Comparison of ENCODE assay signal across 12 mouse cellular contexts in genomic region chr2:152947098-152947497, GRCm38 (mm10). TPM values are rescaled to one million over a fixed set of nuclear protein-coding genes. Genes with fewer than 3 reads are reported as not detected.
DNase-seq lines count a peak whose midpoint lies in the region; ATAC-seq and TF ChIP-seq lines count a peak whose summit lies in the region.
"Had no signal": no experiment of that assay in that cellular context is flagged by ENCODE, and none has a peak within 500 bp of the region (broad histone marks: within the 10 kb centered on the region; RNA-seq: fewer than 3 reads in every experiment).

No protein-coding gene starts in this region.

- H3K9me3 ChIP-seq in forebrain, embryonic 16.5 days (ENCODE audit: control insufficient read depth, low read length) = no peaks in the 10 kb centered on the region
- no peaks in the 10 kb centered on the region for H3K9me3 ChIP-seq in forebrain, embryonic 11.5 days (ENCODE audit: control insufficient read depth, low read length)
- H3K9me3 ChIP-seq in lung, embryonic 14.5 days (ENCODE audit: low read depth, low read length) = no peaks in the 10 kb centered on the region
- no peaks in the 10 kb centered on the region for H3K9me3 ChIP-seq in lung, postnatal 0 days (ENCODE audit: low read length)
- H3K9me3 ChIP-seq in liver, postnatal 0 days (ENCODE audit: low read length) = no peaks in the 10 kb centered on the region
- H3K9me3 ChIP-seq: G1E; liver, embryonic 13.5 days had no signal

- TF ChIP-seq CTCF in lung, embryonic 14.5 days (IDR thresholded peaks at IDR 0.05; ENCODE audit: low read depth) = no peak
- TF ChIP-seq CTCF in lung, adult 2 months (IDR thresholded peaks at IDR 0.05; ENCODE audit: insufficient read depth, low read length) = no peak
- no peak for TF ChIP-seq CTCF in lung, postnatal 0 days (IDR thresholded peaks at IDR 0.05)
- no peak for TF ChIP-seq CTCF in liver, postnatal 0 days (IDR thresholded peaks at IDR 0.05; ENCODE audit: low read depth)

- H3K4me1 ChIP-seq in forebrain, embryonic 16.5 days (replicated peaks; ENCODE audit: control insufficient read depth, insufficient read depth, low read length) = peaks cover 28% of the 10 kb centered on the region
- peaks cover 5% of the 10 kb centered on the region; the same call in 1 of the 2 replicates for H3K4me1 ChIP-seq in forebrain, embryonic 11.5 days (replicated peaks; ENCODE audit: control insufficient read depth, insufficient read depth, low read length)
- no peaks in the 10 kb centered on the region for H3K4me1 ChIP-seq in lung, embryonic 14.5 days (ENCODE audit: insufficient read depth)
- no peaks in the 10 kb centered on the region for H3K4me1 ChIP-seq in lung, adult 2 months (ENCODE audit: control insufficient read depth, insufficient read depth, low read length)
- peaks cover 5% of the 10 kb centered on the region; the same call in 1 of the 2 replicates for H3K4me1 ChIP-seq in lung, postnatal 0 days (ENCODE audit: insufficient read depth, low read depth, low read length)
- no peaks in the 10 kb centered on the region for H3K4me1 ChIP-seq in liver, postnatal 0 days (ENCODE audit: insufficient read depth)

- H3K36me3 ChIP-seq in forebrain, embryonic 16.5 days (ENCODE audit: control insufficient read depth, insufficient read depth) = no peaks in the 10 kb centered on the region
- no peaks in the 10 kb centered on the region for H3K36me3 ChIP-seq in forebrain, embryonic 11.5 days (ENCODE audit: control insufficient read depth, insufficient read depth, low read length)
- H3K36me3 ChIP-seq in lung, embryonic 14.5 days (ENCODE audit: insufficient read depth) = no peaks in the 10 kb centered on the region
- no peaks in the 10 kb centered on the region for H3K36me3 ChIP-seq in lung, postnatal 0 days (ENCODE audit: insufficient read depth, low read length)
- no peaks in the 10 kb centered on the region for H3K36me3 ChIP-seq in liver, postnatal 0 days (replicated peaks; ENCODE audit: insufficient read depth, low read length)
- H3K36me3 ChIP-seq: G1E; liver, embryonic 13.5 days had no signal

- H3K4me3 ChIP-seq in forebrain, embryonic 16.5 days (replicated peaks; ENCODE audit: low read length) = no peak overlapping the region
- no peak overlapping the region for H3K4me3 ChIP-seq in forebrain, embryonic 11.5 days (ENCODE audit: low read depth, low read length)
- H3K4me3 ChIP-seq in lung, embryonic 14.5 days (ENCODE audit: low read depth, low read length) = no peak overlapping the region
- no peak overlapping the region for H3K4me3 ChIP-seq in lung, adult 2 months (replicated peaks; ENCODE audit: extremely low read depth, low read depth, low read length)
- no peak overlapping the region for H3K4me3 ChIP-seq in lung, postnatal 0 days (ENCODE audit: low read depth, low read length)
- H3K4me3 ChIP-seq in liver, postnatal 0 days (ENCODE audit: low read depth, low read length) = no peak overlapping the region
- H3K4me3 ChIP-seq: liver, embryonic 13.5 days had no signal

- TF ChIP-seq POLR2A in lung, adult 2 months (IDR thresholded peaks at IDR 0.05; ENCODE audit: borderline replicate concordance, extremely low read depth, low read depth, low read length) = no peak

- H3K4me2 ChIP-seq in forebrain, embryonic 16.5 days (ENCODE audit: low read length) = no peak overlapping the region
- H3K4me2 ChIP-seq in forebrain, embryonic 11.5 days (ENCODE audit: low read depth, low read length, severe bottlenecking) = no peak overlapping the region
- no peak overlapping the region for H3K4me2 ChIP-seq in lung, embryonic 14.5 days
- no peak overlapping the region for H3K4me2 ChIP-seq in lung, postnatal 0 days (replicated peaks; ENCODE audit: low read depth, low read length)
- no peak overlapping the region for H3K4me2 ChIP-seq in liver, postnatal 0 days (ENCODE audit: low read depth, low read length)
- H3K4me2 ChIP-seq: liver, embryonic 13.5 days had no signal

- WGBS in forebrain, embryonic 16.5 days = 49% methylated on average over 7 of the region's 7 CpGs
- WGBS in forebrain, embryonic 11.5 days = 72% methylated on average over 7 of the region's 7 CpGs
- WGBS in lung, embryonic 14.5 days = 23% methylated on average over 7 of the region's 7 CpGs
- WGBS in lung, adult 2 months = 27% methylated on average over 7 of the region's 7 CpGs
- WGBS in lung, postnatal 0 days = 30% methylated on average over 7 of the region's 7 CpGs
- 62% methylated on average over 7 of the region's 7 CpGs for WGBS in liver, postnatal 0 days (ENCODE audit: insufficient replicate concordance)

- no peak for TF ChIP-seq EP300 in lung, postnatal 0 days (IDR thresholded peaks at IDR 0.05)
- no peak for TF ChIP-seq EP300 in liver, postnatal 0 days (IDR thresholded peaks at IDR 0.05; ENCODE audit: low read depth)

- H3K9ac ChIP-seq in forebrain, embryonic 16.5 days (replicated peaks; ENCODE audit: low read depth, low read length) = no peak overlapping the region
- no peak overlapping the region for H3K9ac ChIP-seq in forebrain, embryonic 11.5 days (ENCODE audit: low read length)
- no peak overlapping the region for H3K9ac ChIP-seq in lung, embryonic 14.5 days
- no peak overlapping the region for H3K9ac ChIP-seq in lung, postnatal 0 days (replicated peaks; ENCODE audit: low read depth)
- no peak overlapping the region for H3K9ac ChIP-seq in liver, postnatal 0 days (replicated peaks)
- H3K9ac ChIP-seq: liver, embryonic 13.5 days had no signal

- peaks cover 33% of the 10 kb centered on the region for H3K27me3 ChIP-seq in forebrain, embryonic 16.5 days (replicated peaks; ENCODE audit: control insufficient read depth, insufficient read depth, low read length)
- H3K27me3 ChIP-seq in forebrain, embryonic 11.5 days (ENCODE audit: control insufficient read depth, insufficient read depth, low read length) = peaks cover 38% of the 10 kb centered on the region
- peaks cover 86% of the 10 kb centered on the region for H3K27me3 ChIP-seq in lung, embryonic 14.5 days (ENCODE audit: insufficient read depth, low read length)
- peaks cover 44% of the 10 kb centered on the region for H3K27me3 ChIP-seq in lung, postnatal 0 days (replicated peaks; ENCODE audit: insufficient read depth, low read length)
- peaks cover 71% of the 10 kb centered on the region for H3K27me3 ChIP-seq in liver, postnatal 0 days (ENCODE audit: insufficient read depth, low read length)

- peak; percentile 31; the same call in 1 of the 2 replicates for ATAC-seq in forebrain, embryonic 16.5 days
- no peak for ATAC-seq in forebrain, embryonic 11.5 days (replicated peaks; ENCODE audit: low FRiP score)
- ATAC-seq in lung, embryonic 14.5 days (ENCODE audit: insufficient read depth) = no peak
- no peak for ATAC-seq in lung, postnatal 0 days
- ATAC-seq in liver, postnatal 0 days = no peak

- peak overlapping the region; percentile 69 for H3K27ac ChIP-seq in forebrain, embryonic 16.5 days (ENCODE audit: low read length)
- H3K27ac ChIP-seq in forebrain, embryonic 11.5 days (ENCODE audit: low read depth, low read length) = no peak overlapping the region
- no peak overlapping the region for H3K27ac ChIP-seq in lung, embryonic 14.5 days (ENCODE audit: low read depth)
- no peak overlapping the region for H3K27ac ChIP-seq in lung, postnatal 0 days (ENCODE audit: low read length)
- no peak overlapping the region for H3K27ac ChIP-seq in liver, postnatal 0 days (ENCODE audit: low read depth)
- H3K27ac ChIP-seq: liver, embryonic 13.5 days had no signal

- no peak for DNase-seq in forebrain, embryonic 11.5 days (ENCODE audit: low spot score)
- DNase-seq in lung, embryonic 14.5 days = peak; percentile 68
- DNase-seq in lung, adult 2 months = no peak
- DNase-seq in cerebellum, adult 9-11 months = peak; percentile 56
- peak; percentile 15 for DNase-seq in lung, postnatal 0 days (ENCODE audit: low spot score)
- DNase-seq in frontal cortex, postnatal 36 days (ENCODE audit: low spot score in 2 of 2) = no peak
- DNase-seq in liver, postnatal 0 days = no peak
- DNase-seq: liver, embryonic 13.5 days; retina, postnatal 1 day; thymus, postnatal 25 days had no signal

RNA-seq across cellular contexts. Expression of gene Dusp15, which starts 4.4 kb away (rescaled TPM):
- 6.0 and 8.6 TPM in 2 replicates for polyA plus RNA-seq in forebrain, embryonic 16.5 days (2015; fragmentation: Nextera tagmentation; extraction: Ambion mirVana)
- polyA plus RNA-seq in forebrain, embryonic 11.5 days (2014; fragmentation: Nextera tagmentation; extraction: Ambion mirVana) = 0.80 and 0.99 TPM in 2 replicates
- polyA plus RNA-seq in lung, embryonic 14.5 days (2014; fragmentation: Nextera tagmentation; extraction: Ambion mirVana) = 0.14 TPM in 1 of 2 replicates, not detected in the other
- 0.37 and 0.60 TPM in 2 replicates for polyA plus RNA-seq in lung, adult 2 months (2012; rRNA removed)
- polyA plus RNA-seq in lung, postnatal 0 days (2015; fragmentation: Nextera tagmentation; extraction: Ambion mirVana) = not detected in 2 replicates
- not detected in 2 replicates for polyA plus RNA-seq in liver, postnatal 0 days (2015; fragmentation: Nextera tagmentation; extraction: Ambion mirVana)
- polyA plus RNA-seq: G1E; liver, embryonic 13.5 days had no signal

RNA-seq across cellular contexts. Expression of gene Foxs1, which starts 14.1 kb away (rescaled TPM):
- 3.6 and 3.7 TPM in 2 replicates for polyA plus RNA-seq in forebrain, embryonic 16.5 days (2015; fragmentation: Nextera tagmentation; extraction: Ambion mirVana)
- polyA plus RNA-seq in forebrain, embryonic 11.5 days (2014; fragmentation: Nextera tagmentation; extraction: Ambion mirVana) = 1.4 and 2.3 TPM in 2 replicates
- 3.9 and 4.8 TPM in 2 replicates for polyA plus RNA-seq in lung, embryonic 14.5 days (2014; fragmentation: Nextera tagmentation; extraction: Ambion mirVana)
- polyA plus RNA-seq in lung, adult 2 months (2012; rRNA removed) = 11.1 and 12.9 TPM in 2 replicates
- polyA plus RNA-seq in lung, postnatal 0 days (2015; fragmentation: Nextera tagmentation; extraction: Ambion mirVana) = 11.0 and 13.2 TPM in 2 replicates
- 0.50 and 0.74 TPM in 2 replicates for polyA plus RNA-seq in liver, postnatal 0 days (2015; fragmentation: Nextera tagmentation; extraction: Ambion mirVana)
- polyA plus RNA-seq: G1E had no signal

RNA-seq across cellular contexts. Expression of gene Ttll9, which starts 15.2 kb away (rescaled TPM):
- polyA plus RNA-seq in forebrain, embryonic 16.5 days (2015; fragmentation: Nextera tagmentation; extraction: Ambion mirVana) = 2.1 and 3.5 TPM in 2 replicates
- polyA plus RNA-seq in forebrain, embryonic 11.5 days (2014; fragmentation: Nextera tagmentation; extraction: Ambion mirVana) = 1.5 and 1.6 TPM in 2 replicates
- 0.20 and 0.59 TPM in 2 replicates for polyA plus RNA-seq in lung, embryonic 14.5 days (2014; fragmentation: Nextera tagmentation; extraction: Ambion mirVana)
- 3.4 and 3.8 TPM in 2 replicates for polyA plus RNA-seq in lung, adult 2 months (2012; rRNA removed)
- polyA plus RNA-seq in lung, postnatal 0 days (2015; fragmentation: Nextera tagmentation; extraction: Ambion mirVana) = 1.1 and 1.8 TPM in 2 replicates
- 0.18 and 0.31 TPM in 2 replicates for polyA plus RNA-seq in liver, postnatal 0 days (2015; fragmentation: Nextera tagmentation; extraction: Ambion mirVana)
- polyA plus RNA-seq: G1E had no signal

RNA-seq across cellular contexts. Expression of gene Mylk2, which starts 35.9 kb away (rescaled TPM):
- polyA plus RNA-seq in forebrain, embryonic 16.5 days (2015; fragmentation: Nextera tagmentation; extraction: Ambion mirVana) = not detected in 2 replicates
- polyA plus RNA-seq in forebrain, embryonic 11.5 days (2014; fragmentation: Nextera tagmentation; extraction: Ambion mirVana) = not detected in 2 replicates
- polyA plus RNA-seq in lung, embryonic 14.5 days (2014; fragmentation: Nextera tagmentation; extraction: Ambion mirVana) = not detected in 2 replicates
- 0.29 and 3.9 TPM in 2 replicates for polyA plus RNA-seq in lung, adult 2 months (2012; rRNA removed)
- polyA plus RNA-seq in lung, postnatal 0 days (2015; fragmentation: Nextera tagmentation; extraction: Ambion mirVana) = 0.04 TPM in 1 of 2 replicates, not detected in the other
- 0.25 TPM in 1 of 2 replicates, not detected in the other for polyA plus RNA-seq in liver, postnatal 0 days (2015; fragmentation: Nextera tagmentation; extraction: Ambion mirVana)
- polyA plus RNA-seq: G1E; liver, embryonic 13.5 days had no signal

Comparison
In these comparisons a context has a peak if more than half of its experiments do, and no peak if none do; other contexts are left out.
1. DNase-seq: peak in lung, embryonic 14.5 days (single experiment), cerebellum, adult 9-11 months (single experiment) and lung, postnatal 0 days (single experiment); none in forebrain, embryonic 11.5 days (single experiment), lung, adult 2 months (single experiment), frontal cortex, postnatal 36 days (0 of 2) and liver, postnatal 0 days (single experiment).